Mouse (Mus musculus): ENCODE measurements around the gene Pkdrej. TPM values are rescaled to one million over a fixed set of nuclear protein-coding genes. Genes with fewer than 3 reads are reported as not detected.
"Not testable (repeated sequence)": the region's sequence is repeated elsewhere in the genome, so short reads cannot be mapped to it uniquely, and the experiment has no call there.

Gene Pkdrej
- polyA plus RNA-seq (2012; rRNA removed) = 0.08 and 0.10 TPM in 2 replicates
- 0.13 and 0.14 TPM in 2 replicates for polyA plus RNA-seq (2014; fragmentation: Nextera tagmentation; extraction: Ambion mirVana)

GRCm38 (mm10) chr15:85821203-85822010 lies at the start of gene Pkdrej:
Pkdrej (minus strand) TSS chr15:85821734.
- 2% methylated on average over 65 of the region's 65 CpGs for WGBS (ENCODE audit: insufficient replicate concordance)

GRCm38 (mm10) chr15:85867696-85868095 lies 46.2 kb upstream of the Pkdrej start:
- DNase-seq (ENCODE audit: low read depth in 3 of 3, low spot score in 3 of 3) = peak in 2 of 3 experiments; percentile 42 to 47
- Histone ChIP-seq H3K9ac (replicated peaks) (no peak overlapping the region), H3K9me3 (ENCODE audit: control insufficient read depth, low read length) (no peaks in the 10 kb centered on the region), H3K4me1 (replicated peaks; ENCODE audit: control insufficient read depth in 2 of 2, insufficient read depth in 2 of 2, low read length in 1 of 2) (no peaks in the 10 kb centered on the region), H3K36me3 (replicated peaks; ENCODE audit: control insufficient read depth, insufficient read depth, low read depth) (peaks cover 98% of the 10 kb centered on the region), H3K27me3 (ENCODE audit: control insufficient read depth, insufficient read depth, low read length) (no peaks in the 10 kb centered on the region), H3K4me3 (ENCODE audit: insufficient read depth in 1 of 2, low read depth in 2 of 2, low read length in 2 of 2) (no peak overlapping the region), H3K27ac (no peak overlapping the region), H3K4me2 (ENCODE audit: low read depth) (no peak overlapping the region)
- WGBS (ENCODE audit: insufficient replicate concordance) = 48% methylated on average over 6 of the region's 6 CpGs
- no peak for TF ChIP-seq EP300 (IDR thresholded peaks at IDR 0.05; ENCODE audit: low read depth)
- peak; percentile 98 for TF ChIP-seq CTCF (IDR thresholded peaks at IDR 0.05; ENCODE audit: low read depth)
- peak; percentile 30; the same call in 1 of the 2 replicates for ATAC-seq (ENCODE audit: insufficient read depth)

More at GRCm38 (mm10) chr15:85821203-85822010, at the start of gene Pkdrej:
- Histone ChIP-seq H3K4me2 (ENCODE audit: low read depth) (peak within 1 kb of the TSS; percentile 72), H3K4me1 (replicated peaks; ENCODE audit: control insufficient read depth in 2 of 2, insufficient read depth in 2 of 2, low read length in 1 of 2) (peaks cover 0 to 7% of the 10 kb centered on the region in 2 experiments; a peak in 3 of 4 replicates), H3K4me3 (ENCODE audit: insufficient read depth in 1 of 2, low read depth in 2 of 2, low read length in 2 of 2) (peak within 1 kb of the TSS; percentile 28 to 29), H3K36me3 (replicated peaks; ENCODE audit: control insufficient read depth, insufficient read depth, low read depth) (no peaks in the 10 kb centered on the region), H3K9me3 (ENCODE audit: control insufficient read depth, low read length) (no peaks in the 10 kb centered on the region; the same call in none of the 2 replicates), H3K9ac (replicated peaks) (peak within 1 kb of the TSS; percentile 55), H3K27me3 (ENCODE audit: control insufficient read depth, insufficient read depth, low read length) (peaks cover 19% of the 10 kb centered on the region), H3K27ac (no peak within 1 kb of the TSS)
- ATAC-seq (ENCODE audit: insufficient read depth) (peak; percentile 73), DNase-seq (ENCODE audit: low read depth in 3 of 3, low spot score in 3 of 3) (no peak)
- TF ChIP-seq EP300 (IDR thresholded peaks at IDR 0.05; ENCODE audit: low read depth) = no peak
- TF ChIP-seq CTCF (IDR thresholded peaks at IDR 0.05; ENCODE audit: low read depth) = no peak

DNA sequence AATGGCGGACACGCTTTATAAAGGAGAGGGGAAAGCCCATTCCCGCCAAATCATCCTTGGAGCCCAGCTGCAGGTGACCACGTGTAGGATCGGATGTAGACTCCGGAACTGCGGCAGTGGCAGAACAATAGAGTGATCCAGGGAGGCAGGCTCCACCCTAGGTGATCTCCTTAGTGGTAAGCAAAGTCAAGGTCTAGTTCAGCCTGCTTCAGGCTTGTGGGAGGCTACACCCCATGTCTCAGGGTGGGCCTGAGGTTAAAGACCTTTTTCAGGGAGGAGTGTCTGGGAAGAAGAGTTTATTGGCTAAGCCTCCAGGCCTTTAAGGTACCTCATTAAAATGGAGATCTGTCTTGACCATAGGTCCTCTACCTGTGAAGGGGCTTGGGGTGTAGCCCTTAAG lies 44.4 kb upstream of the Pkdrej start:
- not testable (repeated sequence) for H3K4me3 ChIP-seq (ENCODE audit: insufficient read depth in 1 of 2, low read depth in 2 of 2, low read length in 2 of 2); H3K4me1 ChIP-seq (replicated peaks; ENCODE audit: control insufficient read depth in 2 of 2, insufficient read depth in 2 of 2, low read length in 1 of 2); ATAC-seq (ENCODE audit: insufficient read depth); H3K27me3 ChIP-seq (ENCODE audit: control insufficient read depth, insufficient read depth, low read length); H3K9ac ChIP-seq (replicated peaks); H3K4me2 ChIP-seq (ENCODE audit: low read depth); H3K27ac ChIP-seq; DNase-seq (ENCODE audit: low read depth in 3 of 3, low spot score in 3 of 3); H3K9me3 ChIP-seq (ENCODE audit: control insufficient read depth, low read length)
- H3K36me3 ChIP-seq (replicated peaks; ENCODE audit: control insufficient read depth, insufficient read depth, low read depth) = peaks cover 94% of the 10 kb centered on the region
- 92% methylated on average over 7 of the region's 7 CpGs for WGBS (ENCODE audit: insufficient replicate concordance)

DNA sequence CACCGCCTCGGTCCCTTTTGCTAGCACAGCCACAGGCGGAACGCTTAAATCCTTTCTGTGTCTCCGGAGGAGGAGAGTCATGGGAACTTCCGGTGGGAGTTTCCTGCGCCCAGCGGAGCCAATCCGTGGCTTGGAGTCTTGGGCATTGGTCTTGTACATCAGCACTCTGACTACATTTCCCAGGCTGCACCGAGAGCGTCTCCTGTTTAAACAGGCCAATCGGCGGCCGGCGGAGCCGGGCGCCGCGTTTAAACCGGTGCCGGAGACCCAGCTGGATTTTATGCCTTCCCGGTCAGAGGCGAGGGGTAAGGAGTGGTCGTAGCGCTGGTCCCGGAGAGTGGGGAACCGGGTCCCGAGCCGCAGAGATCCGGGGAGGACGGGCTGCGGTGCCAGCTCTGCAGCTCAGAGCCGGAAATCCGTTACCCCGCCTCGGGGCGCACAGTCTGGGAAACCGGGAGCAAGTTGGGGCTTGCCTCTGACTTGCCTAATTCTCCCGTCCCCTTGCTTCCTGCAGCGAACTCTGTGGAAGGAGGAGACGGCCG lies 38.0 kb upstream of the Pkdrej start, which contains the start of gene Gtse1:
Gtse1 (plus strand) TSS at position 256 of the 542 bp plus-strand sequence.
- DNase-seq (ENCODE audit: low read depth in 3 of 3, low spot score in 3 of 3) = peak; percentile 93 to 95 (median 95)
- Histone ChIP-seq H3K4me1 (replicated peaks; ENCODE audit: control insufficient read depth in 2 of 2, insufficient read depth in 2 of 2, low read length in 1 of 2) (peaks cover 0 to 10% of the 10 kb centered on the region in 2 experiments; a peak in 3 of 4 replicates), H3K9me3 (ENCODE audit: control insufficient read depth, low read length) (no peaks in the 10 kb centered on the region), H3K27me3 (ENCODE audit: control insufficient read depth, insufficient read depth, low read length) (no peaks in the 10 kb centered on the region), H3K9ac (replicated peaks) (peak within 1 kb of the TSS; percentile 91), H3K27ac (peak within 1 kb of the TSS; percentile 43), H3K4me3 (ENCODE audit: insufficient read depth in 1 of 2, low read depth in 2 of 2, low read length in 2 of 2) (peak within 1 kb of the TSS; percentile 81 to 99), H3K4me2 (ENCODE audit: low read depth) (peak within 1 kb of the TSS; percentile 79), H3K36me3 (replicated peaks; ENCODE audit: control insufficient read depth, insufficient read depth, low read depth) (peaks cover 32% of the 10 kb centered on the region)
- ATAC-seq (ENCODE audit: insufficient read depth) = peak; percentile 99
- no peak for TF ChIP-seq EP300 (IDR thresholded peaks at IDR 0.05; ENCODE audit: low read depth)
- no peak for TF ChIP-seq CTCF (IDR thresholded peaks at IDR 0.05; ENCODE audit: low read depth)
- under 1% methylated on average over 42 of the region's 42 CpGs for WGBS (ENCODE audit: insufficient replicate concordance)

DNA sequence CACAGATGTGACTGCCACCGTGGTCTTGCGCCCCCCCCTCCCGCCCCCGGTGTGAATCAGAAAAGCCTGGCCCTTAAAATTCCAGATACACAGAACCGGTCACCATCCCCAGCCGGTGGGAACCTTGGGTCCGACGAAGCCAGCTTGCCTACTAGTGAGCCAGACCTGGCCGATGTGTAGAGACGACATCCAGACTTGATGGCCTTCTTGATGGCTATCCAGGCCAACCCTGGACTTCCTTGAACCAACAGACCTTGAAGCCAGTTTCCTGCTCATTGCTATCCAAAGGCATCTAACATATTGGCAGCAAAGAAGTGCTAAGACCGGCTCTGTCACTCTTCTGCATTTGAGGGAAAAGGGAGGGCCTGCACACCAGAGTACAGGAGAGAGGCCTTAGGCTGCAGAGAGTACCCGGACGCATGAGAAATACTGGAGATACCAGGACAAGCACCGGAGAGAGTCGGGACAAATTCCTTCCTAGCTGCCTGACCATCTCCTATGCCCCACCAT lies 37.5 kb upstream of the Pkdrej start:
- H3K9me3 ChIP-seq (ENCODE audit: control insufficient read depth, low read length) = no peaks in the 10 kb centered on the region
- WGBS (ENCODE audit: insufficient replicate concordance) = 13% methylated on average over 15 of the region's 15 CpGs
- H3K4me1 ChIP-seq (replicated peaks; ENCODE audit: control insufficient read depth in 2 of 2, insufficient read depth in 2 of 2, low read length in 1 of 2) = peaks cover 0 to 10% of the 10 kb centered on the region in 2 experiments; a peak in 3 of 4 replicates
- peaks cover 27% of the 10 kb centered on the region for H3K36me3 ChIP-seq (replicated peaks; ENCODE audit: control insufficient read depth, insufficient read depth, low read depth)
- peak; percentile 4; the same call in 1 of the 2 replicates for ATAC-seq (ENCODE audit: insufficient read depth)
- no peaks in the 10 kb centered on the region for H3K27me3 ChIP-seq (ENCODE audit: control insufficient read depth, insufficient read depth, low read length)
- H3K4me2 ChIP-seq (ENCODE audit: low read depth) = peak overlapping the region; percentile 71
- TF ChIP-seq EP300 (IDR thresholded peaks at IDR 0.05; ENCODE audit: low read depth) (0 out of 2 replicates have a peak, but pooled peaks have one; percentile 14), CTCF (IDR thresholded peaks at IDR 0.05; ENCODE audit: low read depth) (no peak)
- H3K4me3 ChIP-seq (ENCODE audit: insufficient read depth in 1 of 2, low read depth in 2 of 2, low read length in 2 of 2) = peak overlapping the region; percentile 81 to 84
- H3K9ac ChIP-seq (replicated peaks) = peak overlapping the region; percentile 59
- H3K27ac ChIP-seq = no peak overlapping the region
- DNase-seq (ENCODE audit: low read depth in 3 of 3, low spot score in 3 of 3) = no peak
